Mouse (Mus musculus) urinary bladder, adult 18-20 months (tissue): ENCODE measurements around the gene Pnrc2.

Experiments
- DNase-seq, 2 experiments: peaks; one replicate each; pipeline ENCODE4 v3.0.0; 2022; ENCODE audit warnings: low spot score in 2 of 2, mixed read lengths in 2 of 2

The Pnrc2 gene

GRCm38 (mm10) chr4:135891539-135891938 is 17.9 kb upstream of the Pnrc2 start:
- no peak for DNase-seq

- peak; percentile 60 to 62 for DNase-seq
These were observed 16.2 kb upstream of the Pnrc2 start for GRCm38 (mm10) chr4:135889884-135890283.

- DNase-seq = no peak
These were observed 15.7 kb upstream of the Pnrc2 start for GRCm38 (mm10) chr4:135889146-135889883.

- DNase-seq = no peak
These were observed 14.9 kb upstream of the Pnrc2 start for GRCm38 (mm10) chr4:135888448-135889057.

GRCm38 (mm10) chr4:135886184-135886583 is 12.5 kb upstream of the Pnrc2 start:
- no peak for DNase-seq

- DNase-seq = no peak
These were observed 12.0 kb upstream of the Pnrc2 start for GRCm38 (mm10) chr4:135885676-135886075.

- DNase-seq = no peak
These were observed 10.9 kb upstream of the Pnrc2 start for GRCm38 (mm10) chr4:135884531-135884930.

GRCm38 (mm10) chr4:135883881-135884516 is 10.3 kb upstream of the Pnrc2 start:
- DNase-seq = no peak

GRCm38 (mm10) chr4:135883401-135883851 is 9.8 kb upstream of the Pnrc2 start:
- no peak for DNase-seq

- no peak for DNase-seq
These were observed 8.4 kb upstream of the Pnrc2 start for GRCm38 (mm10) chr4:135882023-135882422.

- DNase-seq = no peak
These were observed 6.9 kb upstream of the Pnrc2 start for GRCm38 (mm10) chr4:135880576-135880975.

- DNase-seq = no peak
These were observed 6.4 kb upstream of the Pnrc2 start for GRCm38 (mm10) chr4:135880018-135880417.

GRCm38 (mm10) chr4:135879021-135879420 is 5.4 kb upstream of the Pnrc2 start:
- no peak for DNase-seq

GRCm38 (mm10) chr4:135877742-135878141 is 4.1 kb upstream of the Pnrc2 start:
- DNase-seq = no peak

- DNase-seq = peak; percentile 55 to 62
These were observed 3.0 kb upstream of the Pnrc2 start for GRCm38 (mm10) chr4:135876583-135877020.

GRCm38 (mm10) chr4:135875991-135876582 is 2.4 kb upstream of the Pnrc2 start:
- DNase-seq = peak; percentile 34 to 37

GRCm38 (mm10) chr4:135875546-135875945 is 1.9 kb upstream of the Pnrc2 start:
- DNase-seq = no peak

- DNase-seq = no peak
These were observed 1.2 kb upstream of the Pnrc2 start for GRCm38 (mm10) chr4:135874564-135875535.

- no peak for DNase-seq
These were observed 860 bp downstream of the Pnrc2 start for GRCm38 (mm10) chr4:135872589-135873391.

- no peak for DNase-seq
These were observed 1.6 kb downstream of the Pnrc2 start for GRCm38 (mm10) chr4:135872015-135872414.
